Mouse (Mus musculus) ES-Bruce4 (cell line): ENCODE measurements around the gene Actg2. TPM values are rescaled to one million over a fixed set of nuclear protein-coding genes. Genes with fewer than 3 reads are reported as not detected.

ENCODE experiments used
- H3K27ac ChIP-seq: 2 replicates; pipeline ENCODE4 v1.5.1; 2012; ENCODE audit warnings: low read length, inconsistent platforms; ENCODE audit not compliant: insufficient read depth
- H3K27me3 ChIP-seq: 2 replicates; pipeline ENCODE4 v1.6.1; 2012; ENCODE audit warnings: mild to moderate bottlenecking, low read length, inconsistent platforms; ENCODE audit not compliant: control insufficient read depth, poor library complexity, insufficient read depth, severe bottlenecking
- H3K36me3 ChIP-seq: 2 replicates; pipeline ENCODE4 v1.6.1; 2012; ENCODE audit warnings: inconsistent platforms, mild to moderate bottlenecking, low read length, moderate library complexity; ENCODE audit not compliant: control insufficient read depth, poor library complexity, insufficient read depth, severe bottlenecking
- H3K4me1 ChIP-seq: one replicate; pipeline ENCODE4 v1.8.1; 2011; ENCODE audit warnings: low read length; ENCODE audit not compliant: control insufficient read depth, insufficient read depth
- H3K4me3 ChIP-seq: 2 replicates; pipeline ENCODE4 v1.5.1; 2011; ENCODE audit warnings: low read depth, mild to moderate bottlenecking, low read length
- H3K9ac ChIP-seq: 2 replicates; pipeline ENCODE4 v1.6.1; 2012; ENCODE audit warnings: low read depth, mild to moderate bottlenecking, inconsistent platforms; ENCODE audit not compliant: poor library complexity, severe bottlenecking
- H3K9me3 ChIP-seq: replicated peaks from 2 replicates; pipeline ENCODE4 v1.6.1; 2012; ENCODE audit warnings: mild to moderate bottlenecking, low read length, inconsistent platforms; ENCODE audit not compliant: control insufficient read depth, poor library complexity, insufficient read depth, severe bottlenecking
- CTCF ChIP-seq: IDR thresholded peaks from one replicate; pipeline ENCODE4 v1.8.1; 2011; ENCODE audit warnings: low read depth, low read length
- EP300 ChIP-seq: IDR thresholded peaks from 2 replicates; pipeline ENCODE4 v1.6.1; 2011; ENCODE audit warnings: low read depth, low read length; ENCODE audit not compliant: insufficient read depth
- POLR2A ChIP-seq: IDR thresholded peaks from one replicate; pipeline ENCODE4 v1.8.1; 2011; ENCODE audit warnings: low read length; ENCODE audit not compliant: insufficient read depth
- polyA plus RNA-seq: library from polyadenylated mRNA; stranded (reverse); fragments of >200 nt; gene quantifications from 2 replicates; pipeline ENCODE4 v1.2.4, GENCODE M21; 2011; ENCODE audit warnings: low read depth; ENCODE audit not compliant: missing spikeins, insufficient read depth, insufficient read length

The Actg2 gene
- polyA plus RNA-seq, 1 experiment, result 2.1 TPM

DNA sequence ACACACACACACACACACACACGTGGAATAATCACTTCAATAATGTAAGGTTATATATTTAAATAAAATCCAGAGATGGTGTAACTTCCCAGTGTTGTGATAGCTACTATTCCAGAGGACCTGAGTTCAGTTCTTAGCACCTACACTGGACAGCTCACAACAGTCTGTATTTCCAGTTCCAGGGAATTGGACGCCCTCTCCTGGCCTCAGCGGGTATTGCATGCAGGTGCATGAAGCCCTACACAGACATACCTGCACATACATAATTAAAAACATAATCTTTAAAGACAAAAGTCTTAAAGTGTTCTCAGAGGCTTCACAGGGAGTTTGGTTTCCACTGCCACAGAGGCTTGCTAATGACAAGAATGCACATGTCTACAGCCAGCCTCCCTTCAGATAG is 35.6 kb downstream of the Actg2 start:
- H3K4me1 ChIP-seq, result no peaks in the 10 kb centered on the region
- H3K36me3 ChIP-seq, result no peaks in the 10 kb centered on the region
- no peaks in the 10 kb centered on the region for H3K9me3 ChIP-seq
- no peak overlapping the region for H3K27ac ChIP-seq
- H3K9ac ChIP-seq, result no peak overlapping the region
- TF ChIP-seq EP300, result no peak
- TF ChIP-seq CTCF, result peak; percentile 55
- no peak overlapping the region for H3K4me3 ChIP-seq
- no peaks in the 10 kb centered on the region for H3K27me3 ChIP-seq

DNA sequence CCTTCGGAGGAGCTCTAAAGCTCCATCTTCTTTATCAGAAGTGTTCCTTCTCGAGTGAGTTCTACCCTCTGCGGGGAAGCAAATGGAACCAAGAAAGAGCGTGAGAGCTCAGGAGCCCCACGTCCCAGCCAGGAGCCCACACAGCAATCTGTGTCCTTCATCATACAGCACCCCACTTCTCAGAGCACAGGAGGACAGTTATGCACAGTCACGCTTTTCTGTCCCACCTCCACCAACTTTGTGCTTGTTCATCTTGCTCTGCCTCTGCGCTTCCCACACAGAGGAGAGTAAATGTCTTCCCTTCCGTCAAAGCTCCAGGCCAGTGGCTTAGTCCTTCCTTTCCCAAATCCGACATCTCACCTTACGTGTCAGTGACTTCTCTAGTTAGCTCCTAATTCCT is 37.0 kb downstream of the Actg2 start:
- Histone ChIP-seq H3K4me1 (no peaks in the 10 kb centered on the region), H3K4me3 (no peak overlapping the region), H3K27ac (no peak overlapping the region), H3K27me3 (no peaks in the 10 kb centered on the region), H3K9me3 (no peaks in the 10 kb centered on the region), H3K36me3 (peaks cover under 1% of the 10 kb centered on the region; the same call in 1 of the 2 replicates), H3K9ac (no peak overlapping the region)
- no peak for TF ChIP-seq EP300

DNA sequence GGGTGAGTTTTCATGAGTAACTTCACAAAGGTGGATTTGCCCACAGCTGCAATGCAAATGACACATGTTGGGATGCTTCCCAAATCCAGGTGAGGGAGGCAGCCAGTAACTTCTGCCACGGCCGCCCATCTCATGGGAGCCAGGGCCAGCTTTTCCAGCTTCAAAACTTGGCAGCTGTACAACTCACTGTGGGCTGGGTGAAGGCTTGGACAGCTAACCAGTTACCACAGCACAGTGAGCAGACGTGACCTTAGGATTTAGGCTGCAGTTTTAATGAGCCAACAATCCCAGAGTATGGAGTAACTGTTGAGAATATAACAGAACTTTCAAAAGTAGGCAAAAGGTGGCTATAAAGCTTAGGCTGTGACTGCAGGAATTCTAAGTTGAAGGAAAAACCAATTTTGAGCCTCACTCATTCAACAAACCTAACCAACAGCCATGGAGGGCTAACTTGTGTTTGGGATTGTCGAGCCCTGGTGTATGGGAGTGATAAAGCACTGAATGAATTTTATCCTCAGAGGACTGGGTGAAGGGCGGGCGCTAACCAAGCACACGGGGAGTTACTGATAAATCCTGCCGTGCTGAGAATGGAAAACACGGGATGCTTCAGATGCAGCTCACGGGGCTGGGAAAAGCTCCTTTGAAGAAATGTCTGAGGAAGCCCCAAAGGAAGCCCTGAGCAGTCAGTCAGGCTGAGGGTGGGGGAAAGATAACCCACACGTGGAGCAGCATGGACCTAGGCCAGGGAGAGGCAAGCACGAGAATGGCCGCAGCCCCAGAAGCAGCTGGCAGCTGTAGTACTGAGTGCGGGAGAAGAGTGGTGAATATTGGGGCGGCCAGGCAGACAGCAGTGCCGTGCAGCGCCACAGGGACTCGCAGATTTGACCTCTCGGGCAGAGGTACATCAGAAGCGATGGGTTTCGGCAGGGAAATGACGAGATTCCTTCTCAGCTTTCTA is 39.0 kb downstream of the Actg2 start:
- Histone ChIP-seq H3K27ac (no peak overlapping the region), H3K27me3 (no peaks in the 10 kb centered on the region), H3K36me3 (peaks cover 7% of the 10 kb centered on the region; the same call in 1 of the 2 replicates), H3K4me3 (no peak overlapping the region), H3K9ac (no peak overlapping the region), H3K9me3 (no peaks in the 10 kb centered on the region), H3K4me1 (no peaks in the 10 kb centered on the region)
- TF ChIP-seq POLR2A (no peak), EP300 (no peak), CTCF (no peak)

DNA sequence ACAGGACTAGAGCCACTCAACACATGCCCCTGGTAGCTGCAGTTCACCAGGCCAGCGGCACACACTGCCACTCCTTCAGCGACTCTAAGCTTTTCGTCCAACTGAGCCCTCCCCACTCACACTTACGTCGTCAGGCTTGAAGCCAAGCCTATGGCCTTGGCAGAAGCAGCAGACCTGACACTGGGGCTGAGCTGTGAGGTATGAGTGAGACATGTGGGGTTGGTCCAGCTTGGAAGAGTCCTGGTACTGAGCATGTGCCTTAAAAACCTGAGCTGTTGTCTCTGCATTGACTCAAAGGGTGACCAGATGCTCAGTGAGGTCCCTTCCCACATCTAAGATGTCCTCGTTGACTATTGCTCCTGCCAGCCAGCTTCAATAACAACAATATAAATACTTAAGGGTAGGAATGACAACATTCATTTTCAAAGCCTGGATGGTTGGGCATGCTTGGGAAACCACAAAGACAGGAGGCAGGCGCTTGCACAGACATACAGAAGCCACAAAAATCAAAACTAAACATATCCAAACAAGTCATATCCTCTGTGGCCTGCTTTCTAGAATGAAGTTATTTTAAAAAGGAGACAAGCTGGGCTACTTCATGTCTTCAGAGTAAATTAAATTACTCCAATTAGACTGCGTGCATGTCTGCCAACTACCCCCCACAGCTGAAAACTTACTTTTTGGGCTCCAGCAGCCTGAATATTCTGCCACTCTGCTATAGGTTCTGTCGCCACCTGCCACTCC is 39.9 kb downstream of the Actg2 start:
- H3K27me3 ChIP-seq, result no peaks in the 10 kb centered on the region
- no peaks in the 10 kb centered on the region for H3K4me1 ChIP-seq
- no peaks in the 10 kb centered on the region for H3K9me3 ChIP-seq
- H3K4me3 ChIP-seq, result no peak overlapping the region
- H3K27ac ChIP-seq, result no peak overlapping the region
- TF ChIP-seq POLR2A (no peak), EP300 (no peak), CTCF (no peak)
- H3K36me3 ChIP-seq, result peaks cover 7% of the 10 kb centered on the region; the same call in 1 of the 2 replicates
- H3K9ac ChIP-seq, result no peak overlapping the region

DNA sequence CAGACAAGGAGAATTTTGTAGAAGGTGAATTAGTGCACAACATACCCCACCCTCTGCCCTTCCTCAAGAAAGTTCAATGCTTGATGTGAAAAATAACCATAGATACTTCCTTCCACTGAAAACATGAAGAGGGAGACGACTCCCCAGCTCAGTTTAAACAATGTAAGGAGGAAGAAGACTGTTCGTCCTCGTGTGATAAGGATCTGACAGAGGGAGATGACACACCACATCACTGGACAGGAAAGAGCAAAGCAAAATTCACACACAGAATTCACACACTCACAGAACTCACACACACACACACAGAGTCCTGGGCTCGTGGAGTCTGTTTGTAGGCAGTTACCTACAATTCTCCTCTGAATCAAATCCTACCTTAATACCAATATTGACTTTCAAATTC is 45.4 kb downstream of the Actg2 start:
- Histone ChIP-seq H3K4me1 (no peaks in the 10 kb centered on the region), H3K4me3 (no peak overlapping the region), H3K9ac (no peak overlapping the region), H3K27ac (no peak overlapping the region), H3K36me3 (peaks cover 11% of the 10 kb centered on the region), H3K27me3 (no peaks in the 10 kb centered on the region), H3K9me3 (no peaks in the 10 kb centered on the region)
- no peak for TF ChIP-seq EP300
- TF ChIP-seq POLR2A, result no peak
- no peak for TF ChIP-seq CTCF

DNA sequence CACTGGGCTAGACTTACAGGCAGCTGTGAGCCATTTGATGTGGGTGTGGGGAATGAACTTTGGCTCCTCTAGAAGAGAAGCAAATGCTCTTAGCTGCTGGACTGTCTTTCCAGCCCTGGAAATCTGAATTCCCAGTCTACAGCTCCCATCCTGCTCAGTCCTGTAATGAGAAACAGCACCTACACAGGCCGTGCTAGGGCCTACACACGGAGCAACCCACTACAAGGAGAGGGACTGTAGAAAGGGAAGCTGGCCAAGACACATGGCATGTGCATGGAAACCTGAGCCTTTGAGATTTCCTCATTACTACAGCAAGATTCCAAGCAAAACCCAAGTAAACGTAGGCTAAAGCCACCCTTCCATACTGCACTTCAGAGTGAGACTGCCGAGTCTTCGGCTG is 47.9 kb downstream of the Actg2 start:
- Histone ChIP-seq H3K9ac (no peak overlapping the region), H3K4me1 (no peaks in the 10 kb centered on the region), H3K27ac (no peak overlapping the region), H3K9me3 (no peaks in the 10 kb centered on the region), H3K36me3 (peaks cover 4% of the 10 kb centered on the region), H3K27me3 (no peaks in the 10 kb centered on the region), H3K4me3 (no peak overlapping the region)
- no peak for TF ChIP-seq POLR2A
- no peak for TF ChIP-seq EP300
- no peak for TF ChIP-seq CTCF
